Mouse (Mus musculus) ES-E14 (cell line): Measurements from ENCODE around the gene Khnyn.

Source experiments
- CHD2 ChIP-seq: IDR thresholded peaks from 2 replicates; pipeline ENCODE4 v1.6.1; 2014; ENCODE audit warnings: mild to moderate bottlenecking, low read depth, low read length, inconsistent platforms
- ZC3H11A ChIP-seq: IDR thresholded peaks from 2 replicates; pipeline ENCODE4 v1.6.1; 2012; ENCODE audit warnings: low read depth, mild to moderate bottlenecking, inconsistent platforms, low read length, borderline replicate concordance
- ZNF384 ChIP-seq: IDR thresholded peaks from 2 replicates; pipeline ENCODE4 v1.6.1; 2012; ENCODE audit warnings: low read depth, low read length, inconsistent platforms

DNA sequence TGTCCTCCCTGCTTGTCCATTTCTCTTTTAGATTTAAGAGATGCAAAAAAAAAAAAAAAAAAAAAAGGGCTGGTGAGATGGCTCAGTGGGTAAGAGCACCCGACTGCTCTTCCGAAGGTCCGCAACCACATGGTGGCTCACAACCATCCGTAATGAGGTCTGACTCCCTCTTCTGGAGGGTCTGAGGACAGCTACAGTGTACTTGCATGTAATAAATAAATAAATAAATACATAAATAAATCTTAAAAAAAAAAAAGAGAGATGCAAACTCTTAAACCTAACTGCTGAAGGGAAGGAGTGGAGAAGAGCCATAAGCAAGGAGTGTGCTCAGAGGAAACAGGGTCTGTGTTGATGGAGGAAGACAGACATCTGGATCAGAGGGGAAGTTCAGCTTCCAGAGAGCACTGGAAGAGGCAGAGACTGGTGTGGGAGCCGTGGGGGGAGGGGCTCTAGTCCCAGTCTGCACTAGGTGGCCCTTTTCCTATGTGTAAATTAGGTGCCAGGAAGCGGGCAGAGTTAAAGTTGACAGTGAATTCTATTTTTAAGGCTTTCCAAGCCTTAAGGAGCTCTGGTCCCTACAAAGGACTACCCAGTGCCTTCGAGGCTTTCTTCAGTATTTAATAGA, 6.3 kb upstream of the Khnyn start:
- no peak for TF ChIP-seq ZC3H11A
- TF ChIP-seq CHD2, result no peak
- 0 out of 2 replicates have a peak, but pooled peaks have one; percentile 37 for TF ChIP-seq ZNF384
